Mouse (Mus musculus) liver, adult 2 months (tissue): ENCODE measurements around the gene Gpr34. TPM values are rescaled to one million over a fixed set of nuclear protein-coding genes. Genes with fewer than 3 reads are reported as not detected.

Source experiments
- DNase-seq: peaks from one replicate; pipeline ENCODE4 v3.0.0-alpha.2; 2011; ENCODE audit warnings: low read depth, low spot score; ENCODE audit errors: extremely low read depth
- H3K27ac ChIP-seq: fragments of 200-500 bp; replicated peaks from 2 replicates; pipeline ENCODE4 v1.5.1; 2012; ENCODE audit warnings: low read depth, mild to moderate bottlenecking, control low read depth, inconsistent platforms, low read length; ENCODE audit not compliant: insufficient read depth
- H3K27me3 ChIP-seq: fragments of 200-500 bp; 2 replicates; pipeline ENCODE4 v1.6.1; 2012; ENCODE audit warnings: mild to moderate bottlenecking, moderate library complexity, low read length, inconsistent platforms; ENCODE audit not compliant: control insufficient read depth, insufficient read depth
- H3K36me3 ChIP-seq: fragments of 200-500 bp; 2 replicates; pipeline ENCODE4 v1.6.1; 2012; ENCODE audit warnings: low read length, inconsistent platforms; ENCODE audit not compliant: control insufficient read depth, insufficient read depth
- H3K4me1 ChIP-seq: fragments of 200-500 bp; 2 replicates; pipeline ENCODE4 v1.6.1; 2011; ENCODE audit warnings: low read length; ENCODE audit not compliant: control insufficient read depth, insufficient read depth
- H3K4me3 ChIP-seq: fragments of 200-500 bp; 2 replicates; pipeline ENCODE4 v1.5.1; 2011; ENCODE audit warnings: low read depth, mild to moderate bottlenecking, control low read depth, low read length, moderate library complexity; ENCODE audit not compliant: insufficient read depth
- H3K79me2 ChIP-seq: fragments of 200-500 bp; 2 replicates; pipeline ENCODE4 v1.6.1; 2012; ENCODE audit warnings: inconsistent platforms, mild to moderate bottlenecking, low read length, moderate library complexity; ENCODE audit not compliant: control insufficient read depth, insufficient read depth
- H3K9ac ChIP-seq: fragments of 200-500 bp; 2 replicates; pipeline ENCODE4 v1.6.1; 2012; ENCODE audit warnings: low read depth, mild to moderate bottlenecking, control low read depth, inconsistent platforms, low read length
- CTCF ChIP-seq: fragments of 200-500 bp; IDR thresholded peaks from 2 replicates; pipeline ENCODE4 v1.5.1; 2011; ENCODE audit warnings: low read depth, low read length, control low read depth
- POLR2A ChIP-seq: fragments of 200-500 bp; IDR thresholded peaks from 2 replicates; pipeline ENCODE4 v1.6.1; 2011; ENCODE audit warnings: low read length, control low read depth; ENCODE audit not compliant: insufficient read depth; ENCODE audit errors: extremely low read depth
- WGBS: fragments of 180-500 bp; shearing (Covaris S2); methylation state at CpG from one replicate; pipeline ENCODE4 v1.1.7; 2018; 5-methylcytosine and 5-hydroxymethylcytosine counted together
- polyA plus RNA-seq: library from polyadenylated mRNA; depleted of rRNA; stranded (reverse); fragments of >200 nt; gene quantifications from 2 replicates; pipeline ENCODE4 v1.2.3, GENCODE M21; 2012; rRNA removed
- total RNA-seq: library from RNA; depleted of rRNA; stranded (reverse); fragments of >200 nt; gene quantifications from 2 replicates; pipeline ENCODE4 v1.2.3, GENCODE M21; 2014; rRNA removed

Gene Gpr34
- total and polyA plus RNA-seq, 2 experiments, result 0.09 TPM; not detected in 1

DNA sequence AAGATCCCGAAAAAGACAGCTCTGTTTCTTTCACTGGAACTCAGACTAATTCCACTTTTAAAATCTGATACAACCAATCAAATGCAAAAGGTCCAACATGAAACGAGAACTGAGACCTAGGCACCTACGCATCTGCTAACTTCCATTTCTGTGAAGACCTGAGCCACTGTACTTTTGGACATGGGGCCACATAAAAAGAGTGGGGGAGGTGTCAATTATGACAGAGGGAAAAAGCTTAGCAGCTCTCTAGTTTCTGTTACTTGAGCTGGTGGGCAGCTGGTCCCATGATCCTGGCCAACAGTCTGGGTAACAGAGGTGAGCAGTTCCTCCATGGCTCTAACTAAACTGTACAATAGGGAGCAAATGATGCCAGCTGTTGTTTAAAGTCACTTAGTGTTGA is 41.1 kb downstream of the Gpr34 start:
- DNase-seq, result no peak
- Histone ChIP-seq H3K27ac (no peak overlapping the region), H3K4me1 (no peaks in the 10 kb centered on the region), H3K9ac (no peak overlapping the region), H3K4me3 (no peak overlapping the region), H3K79me2 (no peaks in the 10 kb centered on the region), H3K36me3 (no peaks in the 10 kb centered on the region), H3K27me3 (no peaks in the 10 kb centered on the region)
- 95% methylated on average over 3 of the region's 3 CpGs for WGBS
- TF ChIP-seq POLR2A, result no peak
- no peak for TF ChIP-seq CTCF

DNA sequence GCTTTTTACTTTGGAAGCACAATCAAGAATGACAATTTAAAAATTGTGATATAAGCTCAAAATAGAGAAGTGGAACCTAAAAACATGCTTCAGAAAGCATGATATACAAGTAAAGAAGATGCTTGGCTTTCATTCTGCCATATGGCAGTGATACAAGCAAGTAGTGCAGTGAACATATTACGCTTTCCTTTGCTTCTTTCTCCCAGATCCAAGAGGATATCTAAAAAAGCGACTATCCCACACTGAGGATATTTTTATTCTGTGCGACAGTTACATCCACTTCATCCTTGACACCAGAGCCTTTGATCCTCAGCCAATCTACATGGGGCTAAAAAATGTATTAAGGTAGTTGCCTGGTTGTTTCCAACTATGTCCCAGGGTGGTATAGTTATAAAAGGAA is 49.9 kb downstream of the Gpr34 start:
- Histone ChIP-seq H3K79me2 (no peaks in the 10 kb centered on the region), H3K36me3 (no peaks in the 10 kb centered on the region), H3K27ac (no peak overlapping the region), H3K27me3 (no peaks in the 10 kb centered on the region), H3K4me1 (no peaks in the 10 kb centered on the region), H3K9ac (no peak overlapping the region), H3K4me3 (no peak overlapping the region)
- DNase-seq, result no peak
- TF ChIP-seq CTCF (no peak), POLR2A (no peak)
- 97% methylated on average over 3 of the region's 3 CpGs for WGBS

GRCm38 (mm10) chrX:13686589-13686988 is 54.7 kb downstream of the Gpr34 start:
- Histone ChIP-seq H3K36me3 (no peaks in the 10 kb centered on the region), H3K4me3 (no peak overlapping the region), H3K4me1 (no peaks in the 10 kb centered on the region), H3K79me2 (no peaks in the 10 kb centered on the region), H3K9ac (no peak overlapping the region), H3K27me3 (no peaks in the 10 kb centered on the region), H3K27ac (no peak overlapping the region)
- no peak for TF ChIP-seq POLR2A
- TF ChIP-seq CTCF, result no peak
- WGBS, result 88% methylated on average over 1 of the region's 1 CpGs
- no peak for DNase-seq

DNA sequence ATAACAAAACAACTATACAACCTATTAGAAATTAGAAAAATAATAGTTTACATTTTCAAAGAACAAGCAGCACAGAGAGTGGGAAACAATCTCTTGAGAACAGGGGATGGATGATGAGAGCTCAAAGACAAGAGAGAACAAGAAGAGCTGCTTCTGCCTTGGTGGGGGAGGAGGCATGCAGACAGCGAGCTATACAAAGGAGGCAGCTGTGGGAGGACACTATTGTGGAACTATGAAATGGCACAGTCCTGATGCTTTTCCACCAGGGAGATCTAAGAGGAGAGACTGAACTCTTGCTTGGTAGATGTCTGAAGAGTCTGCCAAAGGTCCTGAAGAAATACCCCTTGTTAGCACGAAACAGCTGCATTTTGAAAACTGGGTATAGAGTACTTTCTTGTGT is 56.5 kb downstream of the Gpr34 start:
- H3K27me3 ChIP-seq, result no peaks in the 10 kb centered on the region
- H3K4me3 ChIP-seq, result no peak overlapping the region
- H3K79me2 ChIP-seq, result no peaks in the 10 kb centered on the region
- no peak for TF ChIP-seq POLR2A
- no peak for TF ChIP-seq CTCF
- WGBS, result 95% methylated on average over 2 of the region's 2 CpGs
- DNase-seq, result no peak
- H3K36me3 ChIP-seq, result no peaks in the 10 kb centered on the region
- no peaks in the 10 kb centered on the region for H3K4me1 ChIP-seq
- no peak overlapping the region for H3K27ac ChIP-seq
- no peak overlapping the region for H3K9ac ChIP-seq

Other genes with a start within 250 kb of the Gpr34 start
- gene Nyx, start 166.0 kb upstream of the Gpr34 start, total RNA-seq, result not detected in 2 replicates
- 0.01 TPM in 1 of 2 replicates, not detected in the other for gene Nyx, start 166.0 kb upstream of the Gpr34 start, polyA plus RNA-seq
- gene Gpr82, start 29.3 kb downstream of the Gpr34 start, total RNA-seq, result not detected in 2 replicates
- not detected in 2 replicates for gene Gpr82, start 29.3 kb downstream of the Gpr34 start, polyA plus RNA-seq
- 9.3 and 10.6 TPM in 2 replicates for gene Cask, start 219.3 kb downstream of the Gpr34 start, total RNA-seq
- 1.8 and 2.7 TPM in 2 replicates for gene Cask, start 219.3 kb downstream of the Gpr34 start, polyA plus RNA-seq